ENCODE assay signal across 9 mouse cellular contexts in the genomic region with DNA sequence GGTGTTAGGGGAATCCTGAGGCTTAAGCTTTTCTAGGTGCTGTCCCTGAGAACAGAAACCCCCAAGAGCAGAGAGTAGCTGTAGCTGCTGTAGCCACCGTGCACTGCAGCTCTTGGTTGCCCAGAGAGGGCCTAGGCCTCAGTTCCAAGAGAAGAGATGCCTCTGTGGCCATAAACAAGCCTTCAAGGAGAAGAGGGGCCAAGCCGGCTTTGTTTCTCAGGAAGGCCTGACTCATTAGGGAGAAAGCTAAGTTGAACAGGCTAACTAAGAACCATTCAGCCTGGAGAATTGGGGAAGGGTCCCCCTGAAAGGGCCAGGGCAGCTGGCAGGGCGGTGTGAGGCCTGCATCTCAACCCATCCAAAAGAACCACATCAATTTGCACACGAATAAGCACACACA.
DNase-seq lines count a peak whose midpoint lies in the region; ATAC-seq and TF ChIP-seq lines count a peak whose summit lies in the region.
"Had no signal": no experiment of that assay in that cellular context is flagged by ENCODE, and none has a peak within 500 bp of the region (broad histone marks: within the 10 kb centered on the region; RNA-seq: fewer than 3 reads in every experiment).

No protein-coding gene starts in this region.

- H3K4me3 ChIP-seq in lung, embryonic 16.5 days (ENCODE audit: low read length) = no peak overlapping the region
- H3K4me3 ChIP-seq in lung, postnatal 0 days (ENCODE audit: low read depth, low read length) = no peak overlapping the region
- H3K4me3 ChIP-seq in hindbrain, embryonic 12.5 days = no peak overlapping the region
- H3K4me3 ChIP-seq in olfactory bulb, adult 2 months (ENCODE audit: insufficient read depth, low read depth, low read length) = no peak overlapping the region
- H3K4me3 ChIP-seq: lung, embryonic 15.5 days had no signal

- H3K4me1 ChIP-seq in lung, embryonic 16.5 days (replicated peaks; ENCODE audit: control insufficient read depth, insufficient read depth, low read length) = peaks cover 24% of the 10 kb centered on the region
- peaks cover 11% of the 10 kb centered on the region; the same call in 1 of the 2 replicates for H3K4me1 ChIP-seq in lung, postnatal 0 days (ENCODE audit: insufficient read depth, low read depth, low read length)
- H3K4me1 ChIP-seq in hindbrain, embryonic 12.5 days = peaks cover 65% of the 10 kb centered on the region
- H3K4me1 ChIP-seq in olfactory bulb, adult 2 months (ENCODE audit: control insufficient read depth, insufficient read depth, low read length) = peaks cover 26% of the 10 kb centered on the region

- 67% methylated on average over 4 of the region's 4 CpGs for WGBS in lung, embryonic 16.5 days
- 71% methylated on average over 4 of the region's 4 CpGs for WGBS in lung, postnatal 0 days
- WGBS in hindbrain, embryonic 12.5 days = 19% methylated on average over 4 of the region's 4 CpGs
- 68% methylated on average over 4 of the region's 4 CpGs for WGBS in olfactory bulb, adult 2 months

- H3K36me3 ChIP-seq in lung, embryonic 16.5 days (ENCODE audit: control insufficient read depth, insufficient read depth, low read length) = no peaks in the 10 kb centered on the region
- no peaks in the 10 kb centered on the region for H3K36me3 ChIP-seq in lung, postnatal 0 days (ENCODE audit: insufficient read depth, low read length)
- no peaks in the 10 kb centered on the region for H3K36me3 ChIP-seq in hindbrain, embryonic 12.5 days
- H3K36me3 ChIP-seq: lung, embryonic 15.5 days had no signal

- H3K9me3 ChIP-seq in lung, embryonic 16.5 days (ENCODE audit: control insufficient read depth, low read length) = no peaks in the 10 kb centered on the region
- no peaks in the 10 kb centered on the region for H3K9me3 ChIP-seq in lung, postnatal 0 days (ENCODE audit: low read length)
- H3K9me3 ChIP-seq in hindbrain, embryonic 12.5 days (replicated peaks) = no peaks in the 10 kb centered on the region
- H3K9me3 ChIP-seq: lung, embryonic 15.5 days had no signal

- H3K27me3 ChIP-seq in lung, embryonic 16.5 days (ENCODE audit: control insufficient read depth, insufficient read depth, low read depth, low read length) = no peaks in the 10 kb centered on the region
- H3K27me3 ChIP-seq in lung, postnatal 0 days (replicated peaks; ENCODE audit: insufficient read depth, low read length) = no peaks in the 10 kb centered on the region
- no peaks in the 10 kb centered on the region for H3K27me3 ChIP-seq in hindbrain, embryonic 12.5 days
- H3K27me3 ChIP-seq: lung, embryonic 15.5 days had no signal

- 0 out of 2 replicates have a peak, but pooled peaks have one; percentile 27 for ATAC-seq in frontal cortex, adult (ENCODE audit: low TSS enrichment)
- no peak for ATAC-seq in lung, embryonic 16.5 days (ENCODE audit: low read depth)
- ATAC-seq in lung, postnatal 0 days = no peak
- no peak; the same call in 1 of the 2 replicates for ATAC-seq in hindbrain, embryonic 12.5 days (ENCODE audit: low FRiP score)

- no peak for TF ChIP-seq EP300 in lung, postnatal 0 days (IDR thresholded peaks at IDR 0.05)

- no peak for DNase-seq in frontal cortex, postnatal 25 days (ENCODE audit: low spot score in 2 of 2)
- DNase-seq in lung, postnatal 0 days (ENCODE audit: low spot score) = no peak
- no peak for DNase-seq in gastrocnemius, postnatal 25 days
- no peak for DNase-seq in cerebellum, adult 9-10 months

- TF ChIP-seq POLR2A in olfactory bulb, adult 2 months (IDR thresholded peaks at IDR 0.05; ENCODE audit: insufficient read depth, low read depth, low read length) = no peak

- peak overlapping the region; percentile 55; the same call in 1 of the 2 replicates for H3K27ac ChIP-seq in lung, embryonic 16.5 days (ENCODE audit: low read length)
- H3K27ac ChIP-seq in lung, postnatal 0 days (ENCODE audit: low read length) = no peak overlapping the region
- H3K27ac ChIP-seq in hindbrain, embryonic 12.5 days = peak overlapping the region; percentile 74
- 0 out of 2 replicates have a peak overlapping the region, but pooled peaks have one; percentile 7 for H3K27ac ChIP-seq in olfactory bulb, adult 2 months (ENCODE audit: insufficient read depth, low read depth, low read length)
- H3K27ac ChIP-seq: lung, embryonic 15.5 days had no signal

- no peak overlapping the region for H3K9ac ChIP-seq in lung, embryonic 16.5 days (ENCODE audit: low read length)
- H3K9ac ChIP-seq in lung, postnatal 0 days (replicated peaks; ENCODE audit: low read depth) = no peak overlapping the region
- H3K9ac ChIP-seq in hindbrain, embryonic 12.5 days = no peak overlapping the region
- H3K9ac ChIP-seq: lung, embryonic 15.5 days had no signal

- TF ChIP-seq CTCF in lung, postnatal 0 days (IDR thresholded peaks at IDR 0.05) = no peak
- no peak for TF ChIP-seq CTCF in olfactory bulb, adult 2 months (IDR thresholded peaks at IDR 0.05; ENCODE audit: insufficient read depth, low read depth, low read length)

- H3K4me2 ChIP-seq in lung, embryonic 16.5 days (ENCODE audit: low read depth, low read length) = no peak overlapping the region
- H3K4me2 ChIP-seq in lung, postnatal 0 days (replicated peaks; ENCODE audit: low read depth, low read length) = no peak overlapping the region
- no peak overlapping the region for H3K4me2 ChIP-seq in hindbrain, embryonic 12.5 days (replicated peaks)
- H3K4me2 ChIP-seq: lung, embryonic 15.5 days had no signal
